Mouse (Mus musculus): Measurements from ENCODE around the gene Klhdc7a. TPM values are rescaled to one million over a fixed set of nuclear protein-coding genes. Genes with fewer than 3 reads are reported as not detected.

Gene Klhdc7a
- total RNA-seq, 1 experiment = 1.9 TPM

GRCm38 (mm10) chr4:139932970-139933801 is 34.6 kb downstream of the Klhdc7a start:
- TF ChIP-seq ZNF384 (IDR thresholded peaks at IDR 0.05; ENCODE audit: low read depth, low read length) = no peak
- no peak for TF ChIP-seq HCFC1 (IDR thresholded peaks at IDR 0.05; ENCODE audit: borderline replicate concordance, insufficient read depth, low read length)
- no peak for TF ChIP-seq ZC3H11A (IDR thresholded peaks at IDR 0.05; ENCODE audit: borderline replicate concordance, low read depth, low read length)
- no peak for TF ChIP-seq MAFK (IDR thresholded peaks at IDR 0.05; ENCODE audit: insufficient read depth, low read depth, low read length)
- no peak for TF ChIP-seq CHD2 (IDR thresholded peaks at IDR 0.05; ENCODE audit: low read depth, low read length)
- Histone ChIP-seq H3K9me3 (ENCODE audit: control insufficient read depth, insufficient read depth, low read depth, low read length) (no peaks in the 10 kb centered on the region), H3K36me3 (ENCODE audit: control insufficient read depth, insufficient read depth, low read length, poor library complexity, severe bottlenecking) (no peaks in the 10 kb centered on the region), H3K4me3 (ENCODE audit: insufficient read depth in 1 of 2, low read depth in 1 of 2, low read length in 2 of 2, poor library complexity in 1 of 2, severe bottlenecking in 1 of 2) (no peak overlapping the region), H3K9ac (ENCODE audit: insufficient read depth, low read depth, low read length, poor library complexity, severe bottlenecking) (no peak overlapping the region), H3K4me1 (ENCODE audit: control insufficient read depth in 2 of 2, insufficient read depth in 2 of 2, low read length in 2 of 2, poor library complexity in 1 of 2) (no peaks in the 10 kb centered on the region), H3K27ac (ENCODE audit: insufficient read depth, low read depth, low read length, poor library complexity, severe bottlenecking) (no peak overlapping the region)
- in situ Hi-C loops (cut with MboI; ENCODE audit: low sequenced_read_pairs in 2 of 2, unreplicated experiment in 2 of 2) = no loop called here
- no peak for DNase-seq (ENCODE audit: low read depth, low spot score)

GRCm38 (mm10) chr4:139931790-139932510 is 35.9 kb downstream of the Klhdc7a start:
- DNase-seq (ENCODE audit: low read depth, low spot score) = no peak
- in situ Hi-C loops (cut with MboI; ENCODE audit: low sequenced_read_pairs in 2 of 2, unreplicated experiment in 2 of 2) = no loop called here
- no peaks in the 10 kb centered on the region for H3K9me3 ChIP-seq (ENCODE audit: control insufficient read depth, insufficient read depth, low read depth, low read length)
- TF ChIP-seq ZNF384 (IDR thresholded peaks at IDR 0.05; ENCODE audit: low read depth, low read length) (no peak), HCFC1 (IDR thresholded peaks at IDR 0.05; ENCODE audit: borderline replicate concordance, insufficient read depth, low read length) (no peak), MAFK (IDR thresholded peaks at IDR 0.05; ENCODE audit: insufficient read depth, low read depth, low read length) (no peak), CHD2 (IDR thresholded peaks at IDR 0.05; ENCODE audit: low read depth, low read length) (no peak), ZC3H11A (IDR thresholded peaks at IDR 0.05; ENCODE audit: borderline replicate concordance, low read depth, low read length) (no peak)
- H3K4me1 ChIP-seq (ENCODE audit: control insufficient read depth in 2 of 2, insufficient read depth in 2 of 2, low read length in 2 of 2, poor library complexity in 1 of 2) = no peaks in the 10 kb centered on the region
- no peak overlapping the region for H3K9ac ChIP-seq (ENCODE audit: insufficient read depth, low read depth, low read length, poor library complexity, severe bottlenecking)
- H3K36me3 ChIP-seq (ENCODE audit: control insufficient read depth, insufficient read depth, low read length, poor library complexity, severe bottlenecking) = no peaks in the 10 kb centered on the region
- H3K27ac ChIP-seq (ENCODE audit: insufficient read depth, low read depth, low read length, poor library complexity, severe bottlenecking) = no peak overlapping the region
- no peak overlapping the region for H3K4me3 ChIP-seq (ENCODE audit: insufficient read depth in 1 of 2, low read depth in 1 of 2, low read length in 2 of 2, poor library complexity in 1 of 2, severe bottlenecking in 1 of 2)

DNA sequence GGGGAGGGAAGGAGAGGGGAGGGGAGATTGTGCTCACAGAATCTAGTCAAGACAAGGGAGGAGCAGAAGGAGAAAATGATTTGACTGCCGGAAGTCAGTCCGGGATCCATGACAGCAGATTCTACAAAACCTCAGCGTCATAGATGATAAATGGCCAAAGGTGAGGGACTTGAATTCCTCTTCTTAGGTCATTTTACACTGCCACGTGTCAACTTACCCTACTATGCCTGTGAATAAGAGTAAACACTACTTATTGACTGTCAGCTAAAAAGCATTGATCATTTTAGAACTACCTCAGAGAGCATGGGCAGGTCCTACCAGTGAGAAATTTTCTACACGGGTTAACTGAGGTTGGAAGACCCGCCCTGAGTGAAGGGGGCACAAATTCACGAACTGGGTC is 36.9 kb downstream of the Klhdc7a start:
- H3K27ac ChIP-seq (ENCODE audit: insufficient read depth, low read depth, low read length, poor library complexity, severe bottlenecking) = no peak overlapping the region
- H3K9me3 ChIP-seq (ENCODE audit: control insufficient read depth, insufficient read depth, low read depth, low read length) = no peaks in the 10 kb centered on the region
- in situ Hi-C loops (cut with MboI; ENCODE audit: low sequenced_read_pairs in 2 of 2, unreplicated experiment in 2 of 2) = no loop called here
- TF ChIP-seq MAFK (IDR thresholded peaks at IDR 0.05; ENCODE audit: insufficient read depth, low read depth, low read length) (no peak), CHD2 (IDR thresholded peaks at IDR 0.05; ENCODE audit: low read depth, low read length) (no peak), ZNF384 (IDR thresholded peaks at IDR 0.05; ENCODE audit: low read depth, low read length) (no peak), ZC3H11A (IDR thresholded peaks at IDR 0.05; ENCODE audit: borderline replicate concordance, low read depth, low read length) (no peak), HCFC1 (IDR thresholded peaks at IDR 0.05; ENCODE audit: borderline replicate concordance, insufficient read depth, low read length) (no peak)
- no peak overlapping the region for H3K9ac ChIP-seq (ENCODE audit: insufficient read depth, low read depth, low read length, poor library complexity, severe bottlenecking)
- no peaks in the 10 kb centered on the region; a peak in 1 of 4 replicates for H3K4me1 ChIP-seq (ENCODE audit: control insufficient read depth in 2 of 2, insufficient read depth in 2 of 2, low read length in 2 of 2, poor library complexity in 1 of 2)
- H3K4me3 ChIP-seq (ENCODE audit: insufficient read depth in 1 of 2, low read depth in 1 of 2, low read length in 2 of 2, poor library complexity in 1 of 2, severe bottlenecking in 1 of 2) = no peak overlapping the region
- no peaks in the 10 kb centered on the region for H3K36me3 ChIP-seq (ENCODE audit: control insufficient read depth, insufficient read depth, low read length, poor library complexity, severe bottlenecking)
- DNase-seq (ENCODE audit: low read depth, low spot score) = no peak

- TF ChIP-seq ZC3H11A (IDR thresholded peaks at IDR 0.05; ENCODE audit: borderline replicate concordance, low read depth, low read length) (no peak), CHD2 (IDR thresholded peaks at IDR 0.05; ENCODE audit: low read depth, low read length) (no peak), MAFK (IDR thresholded peaks at IDR 0.05; ENCODE audit: insufficient read depth, low read depth, low read length) (no peak), HCFC1 (IDR thresholded peaks at IDR 0.05; ENCODE audit: borderline replicate concordance, insufficient read depth, low read length) (no peak), ZNF384 (IDR thresholded peaks at IDR 0.05; ENCODE audit: low read depth, low read length) (no peak)
- Histone ChIP-seq H3K9me3 (ENCODE audit: control insufficient read depth, insufficient read depth, low read depth, low read length) (no peaks in the 10 kb centered on the region), H3K36me3 (ENCODE audit: control insufficient read depth, insufficient read depth, low read length, poor library complexity, severe bottlenecking) (no peaks in the 10 kb centered on the region), H3K4me3 (ENCODE audit: insufficient read depth in 1 of 2, low read depth in 1 of 2, low read length in 2 of 2, poor library complexity in 1 of 2, severe bottlenecking in 1 of 2) (0 out of 4 replicates have a peak overlapping the region, but pooled peaks of 1 of the 2 experiments have one; percentile 20), H3K9ac (ENCODE audit: insufficient read depth, low read depth, low read length, poor library complexity, severe bottlenecking) (no peak overlapping the region), H3K4me1 (ENCODE audit: control insufficient read depth in 2 of 2, insufficient read depth in 2 of 2, low read length in 2 of 2, poor library complexity in 1 of 2) (no peaks in the 10 kb centered on the region; a peak in 1 of 4 replicates), H3K27ac (ENCODE audit: insufficient read depth, low read depth, low read length, poor library complexity, severe bottlenecking) (no peak overlapping the region)
- in situ Hi-C loops (cut with MboI; ENCODE audit: low sequenced_read_pairs in 2 of 2, unreplicated experiment in 2 of 2) = no loop called here
- no peak for DNase-seq (ENCODE audit: low read depth, low spot score)
Measured at GRCm38 (mm10) chr4:139926161-139926561, 41.7 kb downstream of the Klhdc7a start.

Data from ES-E14 (cell line).